Mouse (Mus musculus): ENCODE results near the gene Gm42906.

The Gm42906 gene

GRCm38 (mm10) chr5:151022939-151023338 is 405.0 kb downstream of the Gm42906 start:
- no peak for DNase-seq (ENCODE audit: low spot score)

- DNase-seq (ENCODE audit: low spot score) = no peak
These were observed 405.9 kb downstream of the Gm42906 start for GRCm38 (mm10) chr5:151022026-151022425.

GRCm38 (mm10) chr5:151020831-151021230 is 407.1 kb downstream of the Gm42906 start:
- DNase-seq (ENCODE audit: low spot score) = no peak

- no peak for DNase-seq (ENCODE audit: low spot score)
These were observed 407.7 kb downstream of the Gm42906 start for GRCm38 (mm10) chr5:151020031-151020820.

- DNase-seq (ENCODE audit: low spot score) = no peak
These were observed 409.0 kb downstream of the Gm42906 start for GRCm38 (mm10) chr5:151018959-151019358.

GRCm38 (mm10) chr5:151018450-151018849 is 409.5 kb downstream of the Gm42906 start:
- no peak for DNase-seq (ENCODE audit: low spot score)
